Mouse (Mus musculus) naive thymus-derived CD4-positive, alpha-beta T cell, adult 2 months (primary cell): ENCODE measurements around the gene Olfr1232.

Source experiments
- DNase-seq: peaks from one replicate; pipeline ENCODE4 v3.0.0-alpha.2; 2011; ENCODE audit warnings: low read depth

Olfr1232 gene

GRCm38 (mm10) chr2:89329575-89329974 is at the start of gene Olfr1232:
Gene Olfr1232 (minus strand): TSS chr2:89329675.
- DNase-seq: no peak

DNA sequence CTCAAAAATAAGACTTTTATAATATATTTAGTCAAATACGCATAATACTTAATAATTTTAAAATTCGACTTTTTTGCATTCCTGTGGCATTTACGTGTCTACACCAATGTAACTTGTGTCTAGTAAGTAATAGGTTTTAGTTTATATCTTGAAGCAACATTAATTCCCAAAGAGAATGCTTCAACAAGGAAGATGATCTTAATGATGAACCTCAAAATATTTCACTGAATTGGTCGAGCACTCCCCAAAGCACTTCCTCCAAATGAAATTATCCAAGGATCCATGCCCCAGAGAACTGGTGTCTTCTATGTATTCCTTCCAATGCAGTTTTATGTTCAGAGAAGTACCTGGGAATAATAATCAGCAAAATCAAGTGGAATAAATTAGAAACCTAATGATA is 35.3 kb upstream of the Olfr1232 start, which contains the start of gene Olfr1234:
Gene Olfr1234 (minus strand): TSS at position 101 of the 400 bp plus-strand sequence.
- DNase-seq: no peak

- no peak for DNase-seq
These were observed 12.8 kb upstream of the Olfr1232 start, which contains the start of gene Olfr1233 for GRCm38 (mm10) chr2:89342298-89342697. Gene Olfr1233 (minus strand): TSS chr2:89342398.

GRCm38 (mm10) chr2:89306974-89307373 is 22.5 kb downstream of the Olfr1232 start, which contains the start of gene Olfr1231:
Gene Olfr1231 (minus strand): TSS chr2:89307074.
- DNase-seq: no peak

DNA sequence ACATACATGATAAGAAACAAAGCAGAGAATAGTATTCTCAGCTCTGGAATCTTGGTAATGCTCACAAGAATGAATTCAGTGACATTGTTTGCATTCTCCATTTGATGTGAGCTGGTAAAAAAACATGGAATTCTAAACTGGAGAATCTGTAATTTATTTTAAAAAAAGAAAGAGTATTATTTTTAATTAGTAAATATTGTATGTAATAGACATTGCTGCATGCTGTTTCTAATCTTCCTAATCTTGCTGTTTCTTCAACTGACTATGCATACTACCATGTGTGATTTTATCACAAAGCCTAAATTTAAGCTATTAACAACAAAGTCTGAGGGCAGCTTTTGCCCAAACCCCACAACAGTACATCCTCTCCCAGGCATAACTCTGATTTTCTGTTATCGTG is 32.3 kb downstream of the Olfr1232 start, which contains the start of gene Olfr1230:
Gene Olfr1230 (minus strand): TSS at position 101 of the 400 bp plus-strand sequence.
- DNase-seq: no peak

DNA sequence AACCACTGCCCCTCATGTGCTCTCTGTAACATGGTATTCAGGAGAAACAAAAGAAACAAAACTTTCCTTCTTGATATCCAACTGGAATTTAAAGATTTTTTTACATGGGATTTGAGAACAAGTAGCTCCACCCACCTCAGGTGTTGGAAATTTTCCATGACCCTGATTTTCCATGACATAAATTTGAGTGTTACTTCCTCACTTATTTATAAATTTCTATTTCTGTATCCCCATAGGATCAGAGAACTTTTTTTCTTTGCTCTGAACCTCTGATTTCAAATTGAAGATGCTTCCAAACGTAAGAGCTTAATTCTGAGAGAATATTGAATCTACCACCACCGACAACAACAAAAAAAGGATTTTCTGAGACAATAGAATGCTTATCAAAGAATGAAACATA is 41.6 kb downstream of the Olfr1232 start, which contains the start of gene Olfr1229:
Gene Olfr1229 (minus strand): TSS at position 101 of the 400 bp plus-strand sequence.
- DNase-seq: no peak
